Mouse (Mus musculus): Measurements from ENCODE around the gene Vmn1r195. TPM values are rescaled to one million over a fixed set of nuclear protein-coding genes. Genes with fewer than 3 reads are reported as not detected.
"Not testable (repeated sequence)": the region's sequence is repeated elsewhere in the genome, so short reads cannot be mapped to it uniquely, and the experiment has no call there.

The Vmn1r195 gene
- total RNA-seq (2021), result not detected

DNA sequence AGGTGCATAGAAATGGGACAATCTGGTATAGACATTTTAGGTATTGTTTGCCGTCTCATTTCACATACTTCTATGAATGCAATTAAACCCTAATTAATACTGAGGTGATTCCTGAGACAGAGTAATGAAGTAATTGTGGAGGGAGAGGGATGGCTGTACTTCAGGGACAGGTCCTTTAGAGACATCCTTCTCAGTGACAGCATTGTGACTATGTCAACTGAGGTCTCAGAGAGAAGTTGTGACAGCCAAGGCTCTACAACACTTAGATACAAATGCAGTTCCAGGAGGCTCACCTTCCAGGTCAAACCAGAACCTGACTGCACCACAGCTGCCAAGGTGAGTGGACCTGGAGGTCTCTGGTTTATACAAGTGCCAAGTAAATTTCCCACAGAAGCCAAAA is at the start of gene Vmn1r195:
Vmn1r195 (plus strand) TSS at position 301 of the 400 bp plus-strand sequence.
- intact Hi-C loops (cut with DNase I), result not testable (repeated sequence)

GRCm38 (mm10) chr13:22223060-22223459 is 47.3 kb upstream of the Vmn1r195 start, which contains the start of gene Vmn1r193:
Gene Vmn1r193 (minus strand): TSS chr13:22223160.
- intact Hi-C loops (cut with DNase I); DNase-seq: not testable (repeated sequence)

More for the DNA sequence above, at the start of gene Vmn1r195:
- not testable (repeated sequence) for DNase-seq

DNA sequence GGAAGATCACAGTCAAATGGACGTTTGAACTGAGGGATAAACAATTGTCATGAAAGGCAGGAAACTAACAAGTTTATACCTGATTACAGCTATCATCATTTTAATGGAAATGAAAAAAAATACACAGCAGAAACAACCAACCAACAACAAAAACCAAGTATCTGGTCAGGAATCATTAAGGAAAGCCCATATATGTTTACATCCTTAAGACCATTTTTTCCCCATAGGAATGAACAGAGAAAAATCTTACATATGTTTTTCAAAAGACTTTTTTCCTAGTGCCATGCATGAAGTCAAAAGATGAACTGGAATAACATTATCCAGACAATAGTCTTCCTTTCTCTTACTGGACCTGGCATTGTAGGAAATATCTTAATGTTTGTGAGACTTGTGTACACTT is 26.4 kb upstream of the Vmn1r195 start, which contains the start of gene Vmn1r194:
Vmn1r194 (plus strand) TSS at position 301 of the 400 bp plus-strand sequence.
- no peak for DNase-seq
- intact Hi-C loops (cut with DNase I), result no loop called here

DNA sequence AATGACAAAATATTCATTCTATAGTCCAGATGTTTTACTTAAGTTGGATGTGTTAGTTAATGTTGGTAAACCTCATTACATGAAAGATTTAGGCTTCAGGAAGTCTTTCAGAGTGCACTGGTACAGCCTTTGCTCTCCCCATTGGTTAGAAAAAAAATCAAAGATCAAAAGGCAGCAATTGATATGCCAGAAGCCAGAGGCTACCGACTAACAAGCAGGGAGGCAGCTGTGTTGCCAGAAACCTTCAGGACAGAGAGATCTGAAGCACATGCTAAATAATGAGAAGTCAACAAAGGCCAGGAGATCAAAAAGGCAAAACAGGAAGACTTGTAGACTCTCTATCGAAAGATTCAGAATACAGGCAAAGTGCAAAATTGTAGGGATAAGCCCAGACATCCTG is 1.4 kb downstream of the Vmn1r195 start:
- intact Hi-C loops (cut with DNase I), result no loop called here
- no peak for DNase-seq

DNA sequence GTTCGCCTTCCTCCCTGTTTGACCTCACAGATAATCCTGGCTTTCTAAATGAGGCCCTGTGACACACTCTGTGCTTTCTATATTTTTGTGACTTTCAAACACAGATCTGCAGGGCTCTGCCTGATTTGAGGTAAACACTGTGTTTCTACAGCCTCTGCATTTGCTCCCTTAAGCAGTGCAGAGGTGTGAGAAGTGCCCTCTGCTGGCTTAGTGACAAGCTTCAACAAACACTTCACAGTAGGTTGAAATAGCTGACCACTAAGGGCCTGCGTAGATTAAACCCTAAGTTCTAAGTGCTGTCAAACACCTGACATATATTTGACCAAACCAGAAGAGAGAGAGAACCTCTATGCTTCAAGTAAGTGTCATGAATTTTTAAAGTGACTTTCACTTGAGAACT is 14.3 kb downstream of the Vmn1r195 start:
- intact Hi-C loops (cut with DNase I), result no loop called here
- DNase-seq, result no peak

DNA sequence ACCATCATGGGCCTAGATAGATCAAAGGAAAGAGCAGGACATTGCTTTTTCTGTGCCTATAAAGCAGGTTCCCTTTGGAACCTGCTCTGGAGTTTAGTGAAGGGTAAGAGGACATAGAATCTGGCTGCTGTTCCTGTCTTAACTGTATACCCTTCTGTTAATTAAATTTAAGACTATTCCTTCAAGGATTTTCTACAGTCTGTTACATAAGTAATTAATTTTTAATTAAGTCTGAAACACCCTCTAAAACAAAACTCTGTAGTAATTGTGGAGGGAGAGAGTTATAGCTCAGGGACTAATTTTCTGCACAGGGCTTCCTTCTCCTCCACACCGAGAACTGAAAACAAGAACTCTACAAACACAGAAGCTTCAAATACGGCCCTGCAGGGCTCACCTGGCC is 19.3 kb downstream of the Vmn1r195 start, which contains the start of gene Vmn1r196:
Vmn1r196 (plus strand) TSS at position 301 of the 400 bp plus-strand sequence.
- no peak for DNase-seq
- intact Hi-C loops (cut with DNase I), result no loop called here

DNA sequence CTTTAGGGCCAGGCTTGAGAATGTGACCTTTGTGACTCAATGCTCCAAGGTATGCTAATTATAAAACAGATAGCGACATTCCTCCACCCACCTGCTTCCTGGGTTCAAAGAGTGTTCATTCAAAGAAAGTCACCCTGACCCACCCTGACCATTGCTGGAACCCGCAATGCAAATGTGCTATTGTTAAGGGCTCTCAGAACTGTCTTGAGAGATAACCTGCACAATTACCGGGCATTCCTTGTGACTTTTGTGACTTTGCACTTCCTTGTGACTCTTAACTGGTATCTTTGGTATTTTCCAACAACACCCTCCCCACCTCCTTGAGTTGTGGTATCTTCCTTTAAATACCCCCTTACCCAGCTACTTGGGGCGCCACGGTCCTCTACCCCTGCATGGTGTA is 37.8 kb downstream of the Vmn1r195 start:
- intact Hi-C loops (cut with DNase I); DNase-seq: not testable (repeated sequence)

- DNase-seq, result no peak
- intact Hi-C loops (cut with DNase I), result no loop called here
Observed at GRCm38 (mm10) chr13:22315361-22315760, 45.0 kb downstream of the Vmn1r195 start.

DNA sequence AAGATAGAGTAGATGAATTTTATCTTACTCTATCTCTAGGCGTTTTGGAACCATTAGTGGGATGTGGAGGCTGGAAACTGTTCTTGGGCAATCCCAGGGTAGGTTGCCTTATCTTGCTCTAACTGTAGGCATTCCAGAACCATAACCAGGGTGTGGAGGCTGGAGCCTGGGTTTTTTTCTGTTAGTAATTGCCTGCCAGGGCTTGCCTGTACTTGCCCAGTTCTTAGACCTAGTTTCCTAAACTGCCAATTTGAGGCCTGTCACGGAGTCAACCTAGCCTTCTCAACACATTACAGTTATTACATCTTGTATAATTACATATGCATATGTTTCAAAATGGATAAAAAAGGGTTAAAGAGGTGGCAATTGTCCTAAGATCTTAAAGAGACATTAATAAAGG is 47.0 kb downstream of the Vmn1r195 start:
- no peak for DNase-seq
- intact Hi-C loops (cut with DNase I), result no loop called here

DNA sequence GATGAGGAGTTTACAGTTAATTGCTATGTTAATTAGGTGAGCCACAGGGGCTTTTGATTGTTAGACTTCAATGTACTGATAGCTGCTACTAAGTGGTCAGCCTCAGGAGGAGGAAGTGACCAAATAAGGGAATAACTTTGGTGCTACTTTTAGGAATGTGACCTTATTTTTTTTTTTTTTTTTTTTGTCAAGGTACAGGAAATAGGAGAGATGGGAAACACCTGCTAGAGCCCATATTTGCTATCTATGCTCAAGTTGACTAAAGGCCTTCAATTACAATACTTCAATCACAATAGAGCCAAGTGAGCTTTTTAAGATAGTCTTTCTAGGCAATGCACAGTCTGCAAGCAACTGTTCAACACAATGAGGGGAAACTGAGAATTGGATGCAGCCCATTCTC is 49.8 kb downstream of the Vmn1r195 start:
- intact Hi-C loops (cut with DNase I), result no loop called here

GRCm38 (mm10) chr13:22324289-22324688 is 54.0 kb downstream of the Vmn1r195 start, which contains the start of gene Vmn1r197:
Gene Vmn1r197 (plus strand): TSS chr13:22324589.
- intact Hi-C loops (cut with DNase I), result no loop called here
- no peak for DNase-seq

More for the DNA sequence above, 49.8 kb downstream of the Vmn1r195 start:
- DNase-seq, result no peak

Other genes starting within 250 kb of the Vmn1r195 start
- gene Hist1h2ah, start 235.0 kb upstream of the Vmn1r195 start, total RNA-seq (2021), result 10 to 100 TPM in 1 of 2 experiments, 1 to 10 TPM in 1; 2.3 to 12.5 TPM
- gene Hist1h2bk, start 234.7 kb upstream of the Vmn1r195 start, total RNA-seq (2021), result 10 to 100 TPM; 23.3 to 28.1 TPM
- gene Hist1h4i, start 229.2 kb upstream of the Vmn1r195 start, total RNA-seq (2021), result 10 to 100 TPM; 15.8 to 18.6 TPM
- gene Hist1h2ag, start 227.6 kb upstream of the Vmn1r195 start, total RNA-seq (2021), result 10 to 100 TPM; 10.3 to 10.5 TPM
- gene Hist1h2bj, start 227.3 kb upstream of the Vmn1r195 start, total RNA-seq (2021), result 1 to 10 TPM; 7.2 to 9.7 TPM
- gene Vmn1r188, start 186.1 kb upstream of the Vmn1r195 start, total RNA-seq (2021), result not detected
- not detected for gene Vmn1r189, start 164.7 kb upstream of the Vmn1r195 start, total RNA-seq (2021)
- gene Vmn1r191, start 86.6 kb upstream of the Vmn1r195 start, total RNA-seq (2021), result not detected
- not detected for gene Vmn1r192, start 79.4 kb upstream of the Vmn1r195 start, total RNA-seq (2021)
- not detected for gene Vmn1r193, start 47.4 kb upstream of the Vmn1r195 start, total RNA-seq (2021)
- gene Vmn1r194, start 26.3 kb upstream of the Vmn1r195 start, total RNA-seq (2021), result not detected
- not detected for gene Vmn1r196, start 19.4 kb downstream of the Vmn1r195 start, total RNA-seq (2021)
- gene Vmn1r197, start 54.1 kb downstream of the Vmn1r195 start, total RNA-seq (2021), result not detected
- gene Vmn1r198, start 79.8 kb downstream of the Vmn1r195 start, total RNA-seq (2021), result not detected
- gene Vmn1r199, start 109.3 kb downstream of the Vmn1r195 start, total RNA-seq (2021), result not detected
- gene Vmn1r200, start 119.9 kb downstream of the Vmn1r195 start, total RNA-seq (2021), result not detected
- not detected for gene Vmn1r201, start 201.4 kb downstream of the Vmn1r195 start, total RNA-seq (2021)
- gene Vmn1r202, start 234.9 kb downstream of the Vmn1r195 start, total RNA-seq (2021), result not detected
- not detected for gene Vmn1r203, start 247.6 kb downstream of the Vmn1r195 start, total RNA-seq (2021)